Mouse (Mus musculus): ENCODE measurements around the gene Dlg5.

Gene Dlg5

DNA sequence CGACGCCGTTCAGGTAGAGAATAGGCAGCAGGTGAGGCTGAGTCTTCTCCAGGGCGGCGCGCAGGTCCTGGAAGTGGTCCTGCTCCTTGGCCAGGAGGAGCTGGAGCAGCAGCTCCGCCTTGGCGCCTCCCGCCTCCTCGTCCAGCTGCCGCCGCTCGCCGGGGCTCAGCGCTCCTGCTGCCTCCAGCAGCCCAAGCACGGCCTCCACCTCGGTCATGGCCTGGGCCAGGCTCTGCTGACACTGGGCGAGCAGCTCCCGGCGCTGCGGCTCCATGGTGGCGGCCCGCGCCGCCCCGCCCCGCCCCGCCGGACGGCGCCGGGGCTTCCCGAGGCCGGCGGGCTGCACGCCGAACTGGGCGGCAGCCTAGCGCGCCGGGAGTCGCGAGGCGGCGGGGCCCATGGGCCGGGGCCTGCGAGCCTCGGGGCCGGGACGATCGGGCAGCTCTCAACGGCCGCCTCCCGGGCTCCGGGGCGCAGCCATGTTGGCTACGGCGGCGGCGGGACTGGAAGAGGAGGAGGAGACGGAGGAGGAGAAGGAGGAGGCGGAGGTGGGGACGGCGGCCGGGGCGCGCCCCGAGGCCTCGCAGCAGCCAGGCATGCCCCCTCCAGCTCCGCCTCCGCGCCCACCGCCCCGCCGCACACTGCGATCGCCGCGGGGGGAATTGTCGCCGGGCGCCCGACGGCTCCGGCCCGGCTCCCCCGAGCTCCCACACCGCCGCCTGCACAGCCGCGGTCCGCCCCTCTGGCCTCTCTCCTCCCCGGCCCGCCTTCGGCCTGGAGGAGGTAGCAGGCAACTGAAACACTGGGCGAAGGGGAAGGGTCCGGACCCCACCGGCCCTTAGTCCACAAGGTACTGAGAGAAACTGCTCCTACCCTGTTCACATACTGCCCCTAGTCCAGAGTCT, at the start of gene Dlg5:
Gene Dlg5 (minus strand): TSS at position 744 of the 905 bp plus-strand sequence.
- in situ Hi-C loops (cut with MboI; ENCODE audit: unreplicated experiment in 2 of 2) = no loop called here

DNA sequence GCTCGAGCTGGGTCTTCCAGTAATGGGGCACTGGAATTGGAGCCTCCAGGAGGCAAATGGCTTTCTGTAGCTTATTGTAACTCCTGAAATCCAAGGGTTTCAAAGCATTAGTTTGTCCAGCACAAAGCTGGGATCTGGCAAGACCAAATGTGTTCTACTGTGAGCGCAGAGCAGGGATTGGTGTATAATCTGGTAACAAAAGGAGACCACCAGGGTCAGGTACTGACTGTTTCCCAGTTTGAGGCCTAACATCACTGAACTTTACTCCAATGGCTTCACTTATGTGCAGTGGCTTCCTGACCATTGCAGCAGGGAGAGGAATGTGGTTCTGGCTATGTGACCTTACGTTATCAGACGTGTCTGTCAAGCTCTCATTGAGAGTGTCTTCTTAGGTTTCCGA, 47.9 kb upstream of the Dlg5 start:
- in situ Hi-C loops (cut with MboI; ENCODE audit: unreplicated experiment in 2 of 2) = loop anchor here in 1 of 2 experiments (25.0 kb wide), 1 partner anchor 706 kb away; no protein-coding TSS in a partner anchor

DNA sequence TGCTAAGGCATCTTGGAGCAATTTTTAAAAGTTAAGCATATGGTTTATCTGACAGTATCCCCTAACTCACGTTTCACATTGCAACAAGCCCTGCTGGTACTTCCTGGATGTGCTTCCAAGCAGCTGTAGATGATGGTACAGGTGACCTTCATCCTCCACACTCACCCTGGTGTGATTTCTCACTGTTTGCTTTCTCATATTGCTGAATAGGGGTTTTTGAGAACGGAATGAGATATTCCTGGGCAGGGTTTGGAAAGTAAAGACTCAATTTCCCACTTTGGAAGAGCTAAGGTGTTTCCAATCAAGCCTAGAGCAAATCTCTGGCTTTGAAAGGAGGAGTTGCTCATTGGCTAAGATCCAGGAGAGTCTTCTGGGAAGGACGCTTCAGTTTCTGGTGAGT, 47.2 kb upstream of the Dlg5 start, which contains the start of gene E330034G19Rik:
Gene E330034G19Rik (plus strand): TSS at position 301 of the 400 bp plus-strand sequence.
- in situ Hi-C loops (cut with MboI; ENCODE audit: unreplicated experiment in 2 of 2) = loop anchor here in 1 of 2 experiments (25.0 kb wide), 1 partner anchor 706 kb away; no protein-coding TSS in a partner anchor

DNA sequence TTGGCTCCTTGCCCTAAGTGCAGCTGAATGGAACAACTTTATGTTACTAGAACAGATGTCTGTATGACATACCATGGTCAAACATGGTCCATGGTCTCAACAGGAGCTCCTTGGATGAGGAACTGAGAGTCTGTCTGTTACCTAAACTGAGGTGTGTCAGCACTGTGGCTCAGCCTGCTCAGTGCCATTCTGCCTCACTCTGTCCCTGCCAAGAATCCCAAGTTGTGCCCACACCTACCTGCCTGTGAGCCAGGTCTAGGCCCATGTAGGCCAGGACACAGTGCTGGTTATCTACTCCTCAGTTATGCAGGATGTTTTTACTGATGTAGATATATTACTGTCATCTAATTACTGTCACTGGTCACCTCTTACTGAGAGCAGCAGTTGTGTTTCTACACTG, 45.0 kb upstream of the Dlg5 start:
- in situ Hi-C loops (cut with MboI; ENCODE audit: unreplicated experiment in 2 of 2) = loop anchor here in 1 of 2 experiments (25.0 kb wide), 1 partner anchor 703 kb away; no protein-coding TSS in a partner anchor

DNA sequence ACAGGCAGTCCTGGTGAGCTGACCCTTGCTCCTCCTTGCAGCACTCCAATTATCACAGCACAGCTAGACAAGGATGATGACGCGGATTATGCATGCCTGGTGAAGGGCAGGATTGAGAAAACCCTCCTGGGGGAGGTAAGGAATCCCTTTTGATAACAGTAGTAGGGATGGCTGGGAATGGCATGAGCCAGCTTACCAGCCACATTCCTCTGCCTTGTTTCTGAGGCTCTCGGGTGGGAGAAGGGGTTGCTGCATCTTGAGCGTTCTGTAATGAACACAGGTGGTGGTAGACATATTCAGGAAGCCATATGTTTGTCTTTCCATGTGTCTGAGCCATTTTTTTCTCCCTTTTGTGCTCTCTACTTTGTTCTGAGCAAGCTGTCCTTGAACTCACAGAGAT, 40.4 kb upstream of the Dlg5 start:
- in situ Hi-C loops (cut with MboI; ENCODE audit: unreplicated experiment in 2 of 2) = loop anchor here in 1 of 2 experiments (25.0 kb wide), 1 partner anchor 699 kb away; no protein-coding TSS in a partner anchor

DNA sequence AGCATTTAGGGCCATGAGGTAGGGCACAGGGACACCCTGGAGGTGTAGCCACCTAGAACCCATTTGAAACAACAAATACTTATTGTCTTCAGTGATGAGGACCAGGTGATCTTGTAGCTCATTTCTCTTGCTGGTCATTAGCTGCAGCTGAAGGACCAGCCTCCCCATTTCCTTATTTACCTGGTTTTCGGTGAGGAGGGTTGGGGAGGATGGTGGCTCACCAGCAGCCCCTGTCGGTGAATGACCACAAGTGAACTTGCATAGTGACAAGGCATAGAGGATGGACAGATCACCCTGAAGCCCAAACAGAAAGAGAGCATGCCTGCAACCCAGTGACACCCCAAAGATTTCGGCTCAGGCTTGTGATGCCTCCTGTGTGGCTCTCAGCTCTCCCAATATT, 36.6 kb upstream of the Dlg5 start:
- in situ Hi-C loops (cut with MboI; ENCODE audit: unreplicated experiment in 2 of 2) = loop anchor here in 1 of 2 experiments (25.0 kb wide), 1 partner anchor 695 kb away; no protein-coding TSS in a partner anchor

DNA sequence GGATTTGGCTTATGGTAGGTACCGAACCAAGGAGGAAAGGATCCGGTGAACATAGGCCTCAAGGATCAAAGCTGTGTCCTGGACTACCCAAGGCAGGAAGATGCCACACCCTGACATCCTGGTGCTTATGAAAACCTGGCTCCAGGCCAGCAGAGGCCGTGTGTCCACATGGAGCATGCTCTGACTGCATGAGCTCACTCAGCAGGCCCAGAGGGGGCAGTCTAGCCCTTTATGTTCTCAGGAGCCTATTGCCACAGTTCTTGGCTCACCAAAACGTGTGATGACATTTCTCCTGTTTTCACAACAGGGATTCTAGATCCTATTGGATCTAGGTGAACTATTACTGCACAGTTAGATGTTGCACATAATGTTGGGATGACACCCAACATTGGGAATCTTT, 35.6 kb upstream of the Dlg5 start:
- in situ Hi-C loops (cut with MboI; ENCODE audit: unreplicated experiment in 2 of 2) = loop anchor here in 1 of 2 experiments (25.0 kb wide), 1 partner anchor 694 kb away; no protein-coding TSS in a partner anchor

DNA sequence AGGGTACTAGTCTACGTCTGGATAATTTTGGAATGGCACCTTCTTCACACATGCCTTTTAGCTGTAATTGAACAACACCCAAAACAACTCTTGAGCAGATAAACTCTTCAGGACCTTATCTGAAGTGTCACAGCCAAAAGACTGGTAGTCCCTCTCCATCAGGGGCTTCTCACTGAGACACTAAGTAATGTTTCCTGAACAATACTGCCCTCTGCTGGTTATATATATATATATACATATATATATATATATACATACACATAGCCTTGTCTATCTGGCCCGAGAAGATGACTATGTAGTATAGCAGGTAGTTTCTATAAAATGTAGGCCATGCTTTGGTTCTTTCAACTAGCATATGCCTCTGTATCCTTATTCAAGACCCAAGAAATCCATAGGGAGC, 29.8 kb upstream of the Dlg5 start:
- in situ Hi-C loops (cut with MboI; ENCODE audit: unreplicated experiment in 2 of 2) = loop anchor here in 1 of 2 experiments (25.0 kb wide), 1 partner anchor 688 kb away; no protein-coding TSS in a partner anchor

DNA sequence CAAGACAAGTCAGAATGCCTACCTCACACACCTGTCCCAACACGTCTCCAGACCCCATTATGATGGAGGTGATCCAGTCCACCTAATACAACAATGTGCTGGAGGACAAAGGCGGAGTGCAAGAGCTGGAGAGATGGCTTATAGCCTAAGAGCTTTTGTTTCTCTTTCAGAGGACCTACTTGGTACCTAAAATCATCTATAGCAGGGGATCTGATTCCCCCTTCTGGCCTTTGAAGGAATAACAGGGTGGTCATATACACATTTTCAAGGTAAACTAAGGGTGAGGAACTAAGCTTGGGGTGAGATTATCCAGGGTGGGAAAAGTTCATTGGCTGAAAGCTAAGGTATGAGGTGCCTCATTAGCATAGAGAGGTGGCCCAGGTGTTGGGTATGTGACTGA, 27.9 kb upstream of the Dlg5 start:
- in situ Hi-C loops (cut with MboI; ENCODE audit: unreplicated experiment in 2 of 2) = no loop called here

DNA sequence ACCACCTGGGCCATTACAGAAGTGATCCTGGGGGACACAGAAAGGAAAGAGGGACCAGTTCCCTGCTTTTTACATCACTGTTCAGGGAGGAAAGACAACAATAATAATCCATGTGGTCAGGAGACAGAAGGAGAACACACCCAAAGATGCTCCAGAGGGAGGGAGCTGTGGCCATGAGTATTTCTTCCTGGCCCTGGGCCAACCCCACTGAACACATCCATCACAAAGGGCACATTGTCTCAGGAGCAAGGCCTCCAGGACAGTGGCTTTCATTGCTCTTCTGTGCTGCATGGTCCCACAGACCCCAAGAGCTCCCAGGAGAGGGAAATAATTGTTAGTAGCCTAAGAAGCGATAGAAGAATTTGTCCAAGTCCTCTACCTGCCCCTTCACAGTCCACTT, 23.9 kb upstream of the Dlg5 start:
- in situ Hi-C loops (cut with MboI; ENCODE audit: unreplicated experiment in 2 of 2) = no loop called here

DNA sequence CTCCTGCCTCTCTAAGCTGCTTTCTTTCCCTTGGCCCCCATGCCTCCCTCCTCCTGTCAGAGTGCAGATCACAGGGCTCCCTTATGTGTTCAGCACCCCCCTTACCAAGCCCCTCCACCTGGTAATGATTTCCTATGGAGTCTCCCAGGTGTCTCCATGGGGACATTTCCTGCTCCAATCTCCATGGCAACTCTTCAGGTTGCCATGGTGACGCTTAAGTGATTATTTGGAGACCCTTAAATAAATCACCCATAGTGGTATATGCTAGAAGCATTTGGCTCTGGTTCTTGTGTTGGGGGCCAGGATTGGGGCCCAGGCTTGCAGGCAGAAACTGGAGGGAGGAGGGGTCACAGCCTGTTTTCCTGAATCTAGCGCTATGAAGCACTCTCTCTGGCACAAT, 17.2 kb upstream of the Dlg5 start:
- in situ Hi-C loops (cut with MboI; ENCODE audit: unreplicated experiment in 2 of 2) = no loop called here

DNA sequence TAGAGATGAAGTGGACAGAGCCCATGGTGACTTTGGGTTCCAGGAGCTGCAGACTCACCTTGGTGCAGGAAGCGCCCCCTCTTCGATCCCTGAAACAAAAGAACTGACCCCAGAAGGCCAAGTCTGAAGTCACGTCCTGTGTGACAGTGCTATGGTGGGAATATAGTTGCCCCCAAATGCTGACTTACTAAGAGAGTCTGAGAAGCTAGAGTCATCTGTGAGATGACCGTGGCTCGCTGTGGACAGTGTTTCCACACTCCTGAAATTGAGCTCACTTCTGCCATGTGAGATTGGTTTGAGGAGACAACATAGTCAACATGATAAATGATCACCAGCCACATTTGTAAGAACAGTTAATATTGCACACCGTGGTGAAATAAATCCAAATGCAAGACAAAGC, 16.7 kb upstream of the Dlg5 start:
- in situ Hi-C loops (cut with MboI; ENCODE audit: unreplicated experiment in 2 of 2) = no loop called here

DNA sequence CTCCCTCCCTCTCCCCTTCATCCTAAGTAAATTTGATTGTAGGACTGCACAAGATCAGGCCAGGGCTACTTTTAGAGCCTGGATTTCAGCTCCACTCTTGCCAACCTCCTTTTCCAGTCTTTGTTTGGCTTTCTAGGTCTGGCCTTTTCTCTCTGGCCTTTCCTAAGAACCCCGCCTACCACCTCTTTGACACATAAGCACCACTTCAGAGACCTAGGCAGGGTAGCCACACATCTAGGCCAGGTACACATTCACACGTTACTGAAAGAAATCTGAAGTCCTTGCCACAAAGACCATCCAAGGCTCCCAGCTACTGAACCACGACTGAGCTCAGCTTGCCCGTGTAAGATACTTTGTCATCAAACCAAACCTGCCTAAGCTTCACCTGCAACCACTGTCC, 14.7 kb upstream of the Dlg5 start:
- in situ Hi-C loops (cut with MboI; ENCODE audit: unreplicated experiment in 2 of 2) = no loop called here

DNA sequence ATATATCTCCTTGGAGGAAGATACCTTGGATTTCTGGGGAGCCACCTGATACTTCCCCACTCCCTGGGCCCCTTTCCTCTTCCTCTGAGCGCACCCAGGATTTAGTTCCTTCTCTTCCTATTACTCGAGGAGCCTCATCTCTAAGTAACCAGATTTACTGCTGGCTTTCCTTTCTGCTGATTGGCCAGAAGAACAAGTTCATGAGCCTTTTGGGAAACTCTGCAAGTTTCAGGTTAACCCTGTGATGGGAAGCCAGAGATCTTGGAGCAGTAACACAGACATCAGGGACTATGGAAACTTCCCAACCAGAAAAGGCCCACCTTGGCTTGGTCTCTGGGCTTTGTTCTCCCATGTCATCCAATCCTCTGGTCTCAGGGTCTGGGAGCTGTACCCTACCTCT, 10.2 kb upstream of the Dlg5 start:
- in situ Hi-C loops (cut with MboI; ENCODE audit: unreplicated experiment in 2 of 2) = no loop called here

DNA sequence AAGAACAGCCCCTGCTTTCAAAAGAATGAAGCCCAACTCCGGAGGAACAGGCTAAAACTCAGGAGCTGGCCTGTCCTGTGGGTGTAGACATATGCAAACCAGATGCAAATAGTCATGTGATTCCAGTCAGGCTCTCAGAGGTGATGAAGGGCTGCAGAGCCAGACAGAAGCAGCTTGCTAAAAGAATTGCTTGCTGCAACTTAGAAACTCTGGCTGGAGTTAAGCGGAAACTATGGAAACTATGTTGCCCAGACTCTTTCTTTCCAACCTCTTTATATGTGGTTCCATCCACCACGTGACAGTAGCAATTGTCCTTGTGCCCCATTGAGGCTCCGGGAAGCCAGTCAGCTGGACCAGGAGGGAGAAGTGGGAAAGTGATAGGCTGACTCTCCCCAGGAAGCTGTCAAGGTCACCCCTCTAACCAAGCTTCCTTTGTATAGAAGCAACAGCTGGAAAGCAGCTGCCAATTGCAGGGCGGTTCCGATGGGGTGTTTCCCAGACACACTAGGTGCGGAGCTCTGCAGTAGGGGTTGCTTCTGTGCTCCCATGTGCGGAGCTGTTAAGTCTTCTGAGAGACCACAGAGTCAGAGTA, 8.0 kb upstream of the Dlg5 start:
- in situ Hi-C loops (cut with MboI; ENCODE audit: unreplicated experiment in 2 of 2) = no loop called here

DNA sequence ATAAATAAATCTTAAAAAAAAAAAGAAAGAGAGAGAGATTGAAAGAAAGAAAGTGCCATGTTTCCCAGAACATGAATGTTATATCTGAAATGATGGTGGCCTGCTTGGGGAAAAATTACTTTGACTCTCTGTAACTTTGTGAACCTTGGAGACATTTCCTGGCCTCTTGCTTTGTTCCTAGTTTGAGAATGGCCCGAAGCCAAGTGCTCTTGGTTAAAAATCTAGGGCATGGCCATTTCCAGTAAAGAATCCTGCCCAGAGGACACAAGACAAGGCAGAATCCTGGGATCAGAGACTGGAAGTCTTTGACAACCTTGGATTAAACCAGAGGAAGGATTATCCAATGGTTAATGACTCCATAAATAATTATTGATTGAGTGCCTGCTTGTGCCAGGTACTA, 5.6 kb upstream of the Dlg5 start:
- in situ Hi-C loops (cut with MboI; ENCODE audit: unreplicated experiment in 2 of 2) = no loop called here

DNA sequence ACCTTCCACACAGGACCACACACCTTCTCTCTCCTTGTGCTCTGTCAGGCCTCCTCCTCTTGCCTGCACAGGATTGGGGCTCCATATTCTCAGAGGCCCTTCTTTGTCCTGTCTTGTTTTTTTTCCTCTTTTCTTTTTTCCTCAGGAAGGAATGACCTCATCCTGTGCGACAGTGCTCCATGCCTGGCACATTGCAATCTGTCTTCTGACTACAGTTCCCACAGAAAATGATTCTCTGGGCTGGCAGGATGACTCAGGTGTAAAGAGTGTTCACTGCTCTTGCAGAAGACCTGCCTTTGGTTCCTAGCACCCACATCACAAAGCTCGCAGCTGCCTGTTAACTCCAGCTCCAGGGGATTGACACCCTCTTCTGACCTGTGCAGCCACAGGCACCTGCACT, 4.2 kb upstream of the Dlg5 start:
- in situ Hi-C loops (cut with MboI; ENCODE audit: unreplicated experiment in 2 of 2) = no loop called here

DNA sequence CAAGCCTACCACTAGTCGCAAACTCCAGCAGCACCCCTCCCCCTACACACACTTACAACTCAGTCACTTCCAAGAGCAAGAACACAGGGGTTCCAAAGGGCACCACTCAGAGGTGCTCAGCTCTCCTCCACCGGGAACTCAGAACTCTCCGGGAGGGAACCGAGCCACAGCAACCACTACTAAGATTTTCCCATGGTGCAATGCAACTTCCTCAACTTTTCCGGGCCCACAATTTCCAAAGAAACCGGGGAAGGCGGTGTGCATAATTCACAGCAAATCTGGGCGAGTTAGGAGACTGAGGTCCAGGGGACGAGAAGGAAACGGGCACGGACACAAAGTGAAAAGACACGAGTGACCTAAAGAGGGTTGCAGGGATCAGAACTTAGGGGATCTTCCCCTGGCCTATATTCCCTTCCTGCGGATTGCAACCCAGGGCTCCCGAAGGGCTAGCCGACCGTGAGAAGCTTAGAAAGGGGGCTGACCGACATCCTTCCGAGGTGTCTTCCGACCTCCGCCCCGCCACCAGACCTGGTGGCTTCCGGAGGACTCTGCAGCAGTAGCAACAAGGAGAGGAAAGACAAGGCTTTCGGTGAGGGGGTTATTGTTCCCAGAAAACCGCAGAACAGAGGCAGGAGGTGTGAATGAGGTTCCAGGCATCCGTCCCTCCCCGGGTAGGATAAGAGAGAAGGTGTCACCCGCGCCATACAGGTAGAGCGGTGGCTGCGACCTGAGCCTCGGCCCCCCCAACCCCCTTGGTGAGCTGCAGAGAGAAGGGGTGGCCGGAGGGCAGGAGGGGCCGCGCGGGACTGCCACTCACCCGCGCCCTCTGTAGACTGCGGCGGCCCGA, 1.2 kb downstream of the Dlg5 start:
- in situ Hi-C loops (cut with MboI; ENCODE audit: unreplicated experiment in 2 of 2) = no loop called here

DNA sequence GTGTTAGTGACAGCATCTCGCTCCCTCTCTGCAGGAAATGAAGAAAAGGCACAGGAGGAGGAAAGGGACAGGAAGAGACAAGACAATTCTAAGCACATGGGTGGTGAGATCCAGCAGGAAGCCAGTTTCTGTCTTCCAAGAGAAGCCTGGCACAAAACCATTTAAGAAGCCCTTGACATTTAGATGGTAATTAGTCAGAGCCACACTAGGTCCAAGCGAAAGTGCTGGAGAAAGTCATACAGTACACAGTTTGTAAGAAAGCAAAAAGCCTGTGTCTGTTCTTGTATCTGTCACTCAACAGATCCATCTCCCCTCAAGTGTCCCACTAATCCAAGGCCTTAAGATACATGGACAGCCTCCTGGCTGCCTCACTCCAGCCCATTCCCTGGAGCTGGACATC, 3.7 kb downstream of the Dlg5 start:
- in situ Hi-C loops (cut with MboI; ENCODE audit: unreplicated experiment in 2 of 2) = no loop called here

DNA sequence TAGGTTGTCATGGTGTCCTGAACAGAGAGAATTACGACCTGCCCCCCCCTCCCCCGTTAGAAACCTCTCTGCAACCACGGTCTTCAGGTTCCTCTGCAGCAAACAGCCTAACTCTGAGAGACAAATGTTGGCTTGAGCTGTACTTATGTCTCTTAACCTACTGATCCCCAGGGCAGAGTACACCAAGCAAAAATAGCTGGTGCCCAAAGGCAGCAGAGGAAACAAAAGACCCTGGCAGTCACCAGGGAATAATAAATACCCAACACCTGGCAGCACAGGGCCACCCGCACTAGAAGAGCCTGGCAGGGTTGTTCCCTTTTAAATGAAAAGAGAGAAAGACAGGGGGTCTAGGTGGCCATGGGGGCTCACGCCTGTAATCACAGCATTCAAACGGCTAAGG, 4.9 kb downstream of the Dlg5 start:
- in situ Hi-C loops (cut with MboI; ENCODE audit: unreplicated experiment in 2 of 2) = no loop called here

DNA sequence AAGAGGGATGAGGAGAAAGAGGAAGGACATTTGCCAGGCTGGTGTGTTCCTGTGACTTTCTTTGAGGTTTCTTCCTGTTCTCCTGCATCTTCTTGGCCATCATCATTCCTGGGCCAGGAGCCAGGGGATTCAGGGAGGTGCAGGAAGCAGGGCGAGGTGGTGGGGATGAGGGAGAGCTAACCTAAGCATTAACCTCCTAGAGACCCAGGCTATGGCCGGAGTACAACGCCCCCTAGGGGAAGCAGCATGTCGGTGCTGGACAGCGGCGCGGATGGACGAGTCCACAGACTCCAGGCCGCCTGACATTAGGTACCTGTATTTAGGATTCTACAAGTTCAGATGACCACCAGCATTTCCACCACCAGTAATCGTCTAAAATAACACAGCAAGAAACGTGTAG, 6.1 kb downstream of the Dlg5 start:
- in situ Hi-C loops (cut with MboI; ENCODE audit: unreplicated experiment in 2 of 2) = no loop called here
